Mouse (Mus musculus): Measurements from ENCODE around the gene Krt27. TPM values are rescaled to one million over a fixed set of nuclear protein-coding genes. Genes with fewer than 3 reads are reported as not detected.

Gene Krt27
- polyA plus RNA-seq, 1 experiment from 2014 or later = not detected

DNA sequence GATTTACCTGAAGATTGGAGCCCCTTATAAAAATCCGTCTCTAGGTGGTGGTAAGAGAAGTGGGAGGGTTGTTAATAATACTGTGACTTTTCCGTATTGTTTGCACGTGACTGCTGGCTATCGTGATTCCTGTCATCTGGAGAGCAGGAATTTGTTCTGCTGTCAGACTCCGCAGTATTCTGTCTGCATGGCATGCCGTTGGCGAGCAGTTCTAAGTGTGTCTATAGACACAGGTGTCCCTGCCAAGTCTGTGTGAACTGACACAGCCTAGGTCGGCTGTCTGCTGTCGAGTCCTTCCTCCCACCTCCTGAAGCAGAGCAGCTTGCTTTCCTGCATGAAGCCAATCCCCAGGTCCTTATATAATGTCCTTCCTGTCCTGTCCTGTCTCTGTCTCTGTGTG, 31.8 kb downstream of the Krt27 start:
- no peak for ATAC-seq (ENCODE audit: low FRiP score)
- no peak overlapping the region for H3K4me2 ChIP-seq
- H3K36me3 ChIP-seq = no peaks in the 10 kb centered on the region
- H3K9me3 ChIP-seq = no peaks in the 10 kb centered on the region
- 85% methylated on average over 9 of the region's 9 CpGs for WGBS
- no peak overlapping the region for H3K27ac ChIP-seq
- H3K9ac ChIP-seq = no peak overlapping the region
- no peak overlapping the region for H3K4me3 ChIP-seq
- peaks cover 8% of the 10 kb centered on the region for H3K4me1 ChIP-seq (replicated peaks)
- 0 out of 2 replicates have a peak, but pooled peaks cover 3% of the 10 kb centered on the region for H3K27me3 ChIP-seq

DNA sequence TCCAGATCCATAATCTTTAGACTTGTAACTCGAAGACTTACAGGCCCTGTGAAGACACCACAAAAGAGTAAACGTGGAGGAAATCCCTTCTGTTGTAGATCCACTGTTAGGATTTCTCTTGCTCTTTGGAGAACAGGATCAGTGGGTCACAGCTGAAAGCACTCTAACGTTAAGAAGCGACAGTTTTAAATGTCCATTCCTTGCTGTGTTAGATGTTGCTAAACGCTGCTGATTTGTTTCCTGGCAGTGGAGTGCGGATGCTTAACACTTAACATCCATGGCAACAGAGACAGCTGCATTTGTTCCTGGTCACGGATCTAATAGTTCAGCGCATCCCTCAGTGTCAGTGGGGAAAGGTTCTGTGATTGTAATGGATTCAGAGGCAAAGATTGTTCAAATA, 34.4 kb downstream of the Krt27 start:
- no peak overlapping the region for H3K4me2 ChIP-seq
- H3K9ac ChIP-seq = no peak overlapping the region
- no peak for ATAC-seq (ENCODE audit: low FRiP score)
- 0 out of 2 replicates have a peak overlapping the region, but pooled peaks have one; percentile 1 for H3K27ac ChIP-seq
- H3K36me3 ChIP-seq = no peaks in the 10 kb centered on the region
- 41% methylated on average over 8 of the region's 8 CpGs for WGBS
- H3K9me3 ChIP-seq = no peaks in the 10 kb centered on the region
- H3K4me1 ChIP-seq (replicated peaks) = peaks cover 8% of the 10 kb centered on the region
- no peaks in the 10 kb centered on the region for H3K27me3 ChIP-seq
- no peak overlapping the region for H3K4me3 ChIP-seq

DNA sequence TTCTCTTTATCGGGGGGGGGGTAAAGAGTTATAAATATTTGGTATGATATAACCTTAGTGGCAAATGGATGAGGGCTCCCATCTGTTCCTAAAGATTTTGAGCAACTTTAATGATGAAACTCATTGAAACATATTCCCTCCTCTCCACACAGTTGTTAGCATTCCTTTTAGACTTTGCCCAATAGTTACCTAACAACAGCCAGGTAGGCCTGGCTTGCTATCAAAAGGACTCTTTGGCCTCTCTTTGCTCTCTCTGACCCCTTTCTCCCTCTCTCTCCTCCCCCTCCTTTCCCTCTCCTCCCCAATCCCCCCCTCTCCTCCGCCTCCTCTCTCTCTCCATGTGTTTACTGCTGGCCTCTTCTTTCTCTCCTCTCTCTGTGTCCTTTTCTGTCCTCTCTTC, 36.3 kb downstream of the Krt27 start:
- H3K36me3 ChIP-seq = no peaks in the 10 kb centered on the region
- no peak overlapping the region for H3K27ac ChIP-seq
- no peak for ATAC-seq (ENCODE audit: low FRiP score)
- H3K27me3 ChIP-seq = no peaks in the 10 kb centered on the region
- H3K9ac ChIP-seq = no peak overlapping the region
- no peak overlapping the region for H3K4me3 ChIP-seq
- H3K9me3 ChIP-seq = no peaks in the 10 kb centered on the region
- peaks cover 8% of the 10 kb centered on the region for H3K4me1 ChIP-seq (replicated peaks)
- 90% methylated on average over 2 of the region's 2 CpGs for WGBS
- no peak overlapping the region for H3K4me2 ChIP-seq

DNA sequence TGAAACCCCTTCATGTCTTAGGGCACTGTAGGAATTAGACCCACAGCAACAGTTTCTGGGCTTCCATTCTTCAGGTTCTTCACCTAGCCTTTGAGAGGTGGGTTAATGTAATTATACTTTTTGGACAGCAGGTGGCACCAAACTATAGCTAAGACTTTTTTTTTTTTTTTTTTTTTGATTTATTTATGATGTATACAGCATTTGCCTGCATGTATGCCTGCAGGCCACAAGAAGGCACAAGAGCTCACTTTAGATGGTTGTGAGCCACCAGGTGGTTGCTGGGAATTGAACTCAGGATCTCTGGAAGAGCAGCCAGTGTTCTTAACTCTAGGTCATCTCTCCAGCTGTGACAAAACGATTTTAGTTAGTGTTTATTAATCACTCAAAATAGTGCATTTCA, 40.0 kb downstream of the Krt27 start:
- no peaks in the 10 kb centered on the region for H3K4me1 ChIP-seq (replicated peaks)
- no peak overlapping the region for H3K9ac ChIP-seq
- H3K27me3 ChIP-seq = no peaks in the 10 kb centered on the region
- H3K36me3 ChIP-seq = no peaks in the 10 kb centered on the region
- WGBS = 91% methylated on average over 1 of the region's 1 CpGs
- ATAC-seq (ENCODE audit: low FRiP score) = no peak
- no peak overlapping the region for H3K4me2 ChIP-seq
- H3K4me3 ChIP-seq = no peak overlapping the region
- no peak overlapping the region for H3K27ac ChIP-seq
- no peaks in the 10 kb centered on the region for H3K9me3 ChIP-seq

DNA sequence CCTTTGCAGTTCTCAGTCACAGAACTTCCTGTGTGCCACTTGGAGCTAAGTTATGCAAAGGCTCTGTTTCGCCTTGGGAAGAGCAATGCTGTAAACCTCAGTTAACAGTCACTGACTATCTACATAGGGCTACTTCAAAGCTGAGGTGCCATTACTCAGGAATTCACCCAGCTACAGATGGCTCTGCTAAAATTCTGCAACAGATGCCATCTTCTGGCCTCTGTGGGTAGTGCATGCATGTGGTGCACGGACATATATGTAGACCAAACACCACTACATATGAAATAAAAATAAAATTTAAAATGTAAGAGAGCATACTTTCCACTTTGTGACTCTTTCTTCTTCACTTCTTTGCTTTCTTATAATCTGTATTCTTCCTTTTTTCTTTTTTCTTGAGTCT, 43.3 kb downstream of the Krt27 start:
- no peak overlapping the region for H3K4me2 ChIP-seq
- no peak overlapping the region for H3K4me3 ChIP-seq
- no peaks in the 10 kb centered on the region for H3K4me1 ChIP-seq (replicated peaks)
- no peak for ATAC-seq (ENCODE audit: low FRiP score)
- H3K27ac ChIP-seq = no peak overlapping the region
- no peak overlapping the region for H3K9ac ChIP-seq
- WGBS = 41% methylated on average over 2 of the region's 2 CpGs
- no peaks in the 10 kb centered on the region for H3K9me3 ChIP-seq
- no peaks in the 10 kb centered on the region for H3K36me3 ChIP-seq
- H3K27me3 ChIP-seq = no peaks in the 10 kb centered on the region

Other genes starting within 250 kb of the Krt27 start
- gene Ccr7, start 196.0 kb downstream of the Krt27 start, polyA plus RNA-seq (2015; fragmentation: Nextera tagmentation; extraction: Ambion mirVana) = not detected in 2 replicates
- 344 and 354 TPM in 2 replicates for gene Smarce1, start 120.1 kb downstream of the Krt27 start, polyA plus RNA-seq (2015; fragmentation: Nextera tagmentation; extraction: Ambion mirVana)
- 3.9 and 4.1 TPM in 2 replicates for gene Krt222, start 107.0 kb downstream of the Krt27 start, polyA plus RNA-seq (2015; fragmentation: Nextera tagmentation; extraction: Ambion mirVana)
- gene Krt24, start 65.8 kb downstream of the Krt27 start, polyA plus RNA-seq (2015; fragmentation: Nextera tagmentation; extraction: Ambion mirVana) = 0.09 TPM in 1 of 2 replicates, not detected in the other
- 0.19 and 0.35 TPM in 2 replicates for gene Krt25, start 28.2 kb downstream of the Krt27 start, polyA plus RNA-seq (2015; fragmentation: Nextera tagmentation; extraction: Ambion mirVana)
- gene Krt26, start 13.1 kb downstream of the Krt27 start, polyA plus RNA-seq (2015; fragmentation: Nextera tagmentation; extraction: Ambion mirVana) = 0.13 and 0.21 TPM in 2 replicates
- 0.43 and 0.47 TPM in 2 replicates for gene Krt28, start 23.8 kb upstream of the Krt27 start, polyA plus RNA-seq (2015; fragmentation: Nextera tagmentation; extraction: Ambion mirVana)
- gene Krt10, start 38.3 kb upstream of the Krt27 start, polyA plus RNA-seq (2015; fragmentation: Nextera tagmentation; extraction: Ambion mirVana) = 32.7 and 41.6 TPM in 2 replicates
- 0.13 TPM in 1 of 2 replicates, not detected in the other for gene Krt12, start 71.2 kb upstream of the Krt27 start, polyA plus RNA-seq (2015; fragmentation: Nextera tagmentation; extraction: Ambion mirVana)
- 0.17 and 0.22 TPM in 2 replicates for gene Krt20, start 87.0 kb upstream of the Krt27 start, polyA plus RNA-seq (2015; fragmentation: Nextera tagmentation; extraction: Ambion mirVana)
- gene Krt23, start 142.0 kb upstream of the Krt27 start, polyA plus RNA-seq (2015; fragmentation: Nextera tagmentation; extraction: Ambion mirVana) = 0.10 and 0.17 TPM in 2 replicates
- not detected in 2 replicates for gene Krt39, start 170.2 kb upstream of the Krt27 start, polyA plus RNA-seq (2015; fragmentation: Nextera tagmentation; extraction: Ambion mirVana)
- not detected in 2 replicates for gene Krt40, start 192.1 kb upstream of the Krt27 start, polyA plus RNA-seq (2015; fragmentation: Nextera tagmentation; extraction: Ambion mirVana)
- gene Krtap3-3, start 199.8 kb upstream of the Krt27 start, polyA plus RNA-seq (2015; fragmentation: Nextera tagmentation; extraction: Ambion mirVana) = not detected in 2 replicates
- gene Krtap3-2, start 205.7 kb upstream of the Krt27 start, polyA plus RNA-seq (2015; fragmentation: Nextera tagmentation; extraction: Ambion mirVana) = not detected in 2 replicates
- not detected in 2 replicates for gene Gm11939, start 208.4 kb upstream of the Krt27 start, polyA plus RNA-seq (2015; fragmentation: Nextera tagmentation; extraction: Ambion mirVana)
- not detected in 2 replicates for gene Krtap3-1, start 215.5 kb upstream of the Krt27 start, polyA plus RNA-seq (2015; fragmentation: Nextera tagmentation; extraction: Ambion mirVana)
- not detected in 2 replicates for gene Krtap1-5, start 229.9 kb upstream of the Krt27 start, polyA plus RNA-seq (2015; fragmentation: Nextera tagmentation; extraction: Ambion mirVana)
- not detected in 2 replicates for gene Krtap1-4, start 232.6 kb upstream of the Krt27 start, polyA plus RNA-seq (2015; fragmentation: Nextera tagmentation; extraction: Ambion mirVana)
- gene Krtap1-3, start 240.2 kb upstream of the Krt27 start, polyA plus RNA-seq (2015; fragmentation: Nextera tagmentation; extraction: Ambion mirVana) = not detected in 2 replicates
- not detected in 2 replicates for gene Krtap9-3, start 247.0 kb upstream of the Krt27 start, polyA plus RNA-seq (2015; fragmentation: Nextera tagmentation; extraction: Ambion mirVana)